Mouse (Mus musculus) bone marrow macrophage, adult 2 months (primary cell): ENCODE results near the gene Prkca.

ENCODE experiments used
- CTCF ChIP-seq: IDR thresholded peaks from 2 replicates; pipeline ENCODE4 v1.5.1; 2012; ENCODE audit warnings: low read depth, mild to moderate bottlenecking, low read length, moderate library complexity
- POLR2A ChIP-seq: IDR thresholded peaks from 2 replicates; pipeline ENCODE4 v1.6.1; 2012; ENCODE audit warnings: mild to moderate bottlenecking, low read depth, low read length, borderline replicate concordance

DNA sequence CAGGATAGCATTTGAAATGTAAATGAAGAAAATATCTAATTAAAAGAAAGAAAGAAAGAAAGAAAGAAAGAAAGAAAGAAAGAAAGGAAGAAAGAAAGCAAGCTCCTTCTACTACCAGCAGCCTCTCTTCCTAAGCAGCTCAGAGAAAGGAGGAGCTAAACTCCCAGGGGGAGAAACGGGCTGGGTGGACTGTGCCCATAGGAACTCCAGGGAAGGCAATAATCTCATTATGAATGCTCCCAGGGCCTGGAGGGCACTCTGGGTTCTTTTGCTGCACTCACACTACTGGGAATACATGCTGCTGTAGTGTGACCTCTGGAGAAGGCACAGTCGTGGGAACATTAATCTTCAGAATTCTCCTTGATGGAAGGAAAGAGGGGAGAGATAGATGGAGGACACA lies 107.5 kb downstream of the Prkca start:
- TF ChIP-seq CTCF, result no peak
- no peak for TF ChIP-seq POLR2A
